Mouse (Mus musculus) liver, embryonic 14.5 days (tissue): ENCODE results near the gene Tgfbr3. TPM values are rescaled to one million over a fixed set of nuclear protein-coding genes. Genes with fewer than 3 reads are reported as not detected.

ENCODE experiments used
- ATAC-seq: fragments of 200-750 bp; cut with Nextera tagmentation; 2 replicates; pipeline ENCODE4 v1.8.0; 2017; ENCODE audit warnings: moderate number of reproducible peaks, mild to moderate bottlenecking, moderate library complexity; ENCODE audit not compliant: insufficient read depth
- DNase-seq, 3 experiments: peaks; one replicate each; pipeline ENCODE4 v3.0.0-alpha.2; 2012 to 2013; ENCODE audit warnings: low read depth in 3 of 3, low spot score in 3 of 3
- H3K27ac ChIP-seq: fragments of 300-500 bp; sonication (generic); 2 replicates; pipeline ENCODE4 v1.5.1; 2014; ENCODE audit warnings: moderate library complexity, mild to moderate bottlenecking, control low read depth, inconsistent platforms
- H3K27me3 ChIP-seq: fragments of 300-500 bp; sonication (generic); 2 replicates; pipeline ENCODE4 v1.6.1; 2014; ENCODE audit warnings: mild to moderate bottlenecking, low read length, moderate library complexity; ENCODE audit not compliant: control insufficient read depth, insufficient read depth
- H3K36me3 ChIP-seq: fragments of 300-500 bp; sonication (generic); replicated peaks from 2 replicates; pipeline ENCODE4 v1.6.1; 2014; ENCODE audit warnings: low read depth; ENCODE audit not compliant: control insufficient read depth, insufficient read depth
- H3K4me1 ChIP-seq, 2 experiments: fragments of 200-500 bp in 1 of 2; fragments of 300-500 bp in 1 of 2; sonication (generic) in 1 of 2; replicated peaks; 2 replicates each; pipeline ENCODE4 v1.6.1; 2012 to 2014; ENCODE audit warnings: antibody characterized with exemption in 1 of 2, inconsistent platforms in 1 of 2, low read length in 1 of 2; ENCODE audit not compliant: control insufficient read depth in 2 of 2, insufficient read depth in 2 of 2
- H3K4me2 ChIP-seq: fragments of 300-500 bp; sonication (generic); 2 replicates; pipeline ENCODE4 v1.6.1; 2014; ENCODE audit warnings: low read depth, mild to moderate bottlenecking, control low read depth, moderate library complexity
- H3K4me3 ChIP-seq, 2 experiments: fragments of 200-500 bp in 1 of 2; fragments of 300-500 bp in 1 of 2; sonication (generic) in 1 of 2; 2 replicates each; pipeline ENCODE4 v1.5.1; 2012 to 2014; ENCODE audit warnings: low read depth in 2 of 2, low read length in 2 of 2, mild to moderate bottlenecking in 2 of 2, control low read depth in 1 of 2, inconsistent platforms in 1 of 2, moderate library complexity in 1 of 2; ENCODE audit not compliant: insufficient read depth in 1 of 2
- H3K9ac ChIP-seq: fragments of 300-500 bp; sonication (generic); replicated peaks from 2 replicates; pipeline ENCODE4 v1.6.1; 2014; ENCODE audit warnings: mild to moderate bottlenecking, control low read depth, moderate library complexity
- H3K9me3 ChIP-seq: fragments of 300-500 bp; sonication (generic); 2 replicates; pipeline ENCODE4 v1.6.1; 2016; ENCODE audit warnings: low read length, mixed read lengths; ENCODE audit not compliant: control insufficient read depth
- CTCF ChIP-seq: IDR thresholded peaks from 2 replicates; pipeline ENCODE4 v1.5.1; 2016; ENCODE audit warnings: antibody characterized with exemption, low read depth, control low read depth
- EP300 ChIP-seq: IDR thresholded peaks from 2 replicates; pipeline ENCODE4 v1.6.1; 2016; ENCODE audit warnings: antibody characterized with exemption, low read depth
- WGBS: fragments of 180-500 bp; shearing (Covaris S2); extraction: QIAGEN DNeasy Blood & Tissue Kit; methylation state at CpG from one replicate; pipeline ENCODE4 v1.1.7; 2014; ENCODE audit not compliant: insufficient replicate concordance; 5-methylcytosine and 5-hydroxymethylcytosine counted together
- polyA plus RNA-seq, 2 experiments: library from polyadenylated mRNA; depleted of rRNA in 1 of 2; stranded (reverse) in 1 of 2; unstranded in 1 of 2; fragments of >200 nt; fragmentation: Nextera tagmentation in 1 of 2; extraction: Ambion mirVana in 1 of 2; gene quantifications; 2 replicates each; pipeline versions ENCODE4 v1.2.1 to v1.2.3; 2012 to 2014

The Tgfbr3 gene
- polyA plus RNA-seq, 2 experiments = 4.3 to 7.5 TPM

- H3K27ac ChIP-seq = no peak overlapping the region
- no peak overlapping the region for H3K9ac ChIP-seq
- no peaks in the 10 kb centered on the region for H3K36me3 ChIP-seq
- DNase-seq (no peak), ATAC-seq (no peak)
- no peak overlapping the region for H3K4me2 ChIP-seq
- no peak overlapping the region for H3K4me3 ChIP-seq
- H3K9me3 ChIP-seq = no peaks in the 10 kb centered on the region
- 58% methylated on average over 12 of the region's 12 CpGs for WGBS
- no peaks in the 10 kb centered on the region for H3K27me3 ChIP-seq
- H3K4me1 ChIP-seq = no peaks in the 10 kb centered on the region
- TF ChIP-seq EP300 = no peak
- TF ChIP-seq CTCF = no peak
These were observed 227.1 kb downstream of the Tgfbr3 start for GRCm38 (mm10) chr5:107062229-107062852.

DNA sequence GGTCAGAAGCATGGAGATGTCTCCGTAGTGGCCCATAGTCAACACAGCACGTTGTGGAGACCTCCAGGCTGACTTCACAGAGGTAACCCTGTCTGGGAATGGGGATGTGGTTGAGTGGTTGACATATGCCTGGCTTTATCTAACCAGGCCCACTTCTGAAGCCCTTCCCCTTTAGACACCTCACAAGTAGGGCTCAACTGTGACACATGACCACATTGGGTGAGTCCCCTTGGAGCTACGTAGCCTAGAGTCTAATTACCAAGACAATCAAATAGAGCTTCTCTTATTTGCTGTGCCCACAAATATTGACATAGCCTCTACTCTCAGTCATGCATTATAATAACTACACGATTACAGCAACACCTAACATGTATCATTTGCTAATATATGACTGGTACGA is 229.9 kb downstream of the Tgfbr3 start:
- Histone ChIP-seq H3K27ac (no peak overlapping the region), H3K9me3 (no peaks in the 10 kb centered on the region), H3K4me1 (peaks cover 0 to 2% of the 10 kb centered on the region in 2 experiments; a peak in 1 of 4 replicates), H3K9ac (no peak overlapping the region), H3K36me3 (no peaks in the 10 kb centered on the region), H3K27me3 (no peaks in the 10 kb centered on the region), H3K4me2 (no peak overlapping the region), H3K4me3 (no peak overlapping the region)
- 44% methylated on average over 5 of the region's 5 CpGs for WGBS
- DNase-seq = no peak
- no peak for ATAC-seq
- no peak for TF ChIP-seq CTCF
- no peak for TF ChIP-seq EP300

DNA sequence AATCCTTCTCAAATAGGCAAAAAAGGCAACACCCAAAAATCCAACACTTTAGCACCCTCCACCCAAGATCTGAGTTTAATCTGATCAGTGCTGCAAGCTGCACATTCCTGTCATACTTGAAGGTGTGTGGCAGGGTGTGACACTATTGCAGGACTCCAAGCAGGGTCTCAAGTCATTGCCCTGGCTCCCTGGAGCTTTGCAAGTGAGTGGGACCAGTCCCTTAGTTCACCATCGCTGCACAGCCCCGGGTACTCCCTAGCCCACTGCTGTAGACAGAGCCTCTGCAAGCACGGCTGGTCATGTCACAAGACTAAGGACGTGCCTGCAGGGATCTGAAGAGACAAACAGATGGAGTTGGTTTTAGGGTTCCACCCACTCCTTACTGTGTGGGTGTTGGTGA is 230.8 kb downstream of the Tgfbr3 start:
- WGBS = 60% methylated on average over 4 of the region's 4 CpGs
- H3K4me1 ChIP-seq = peaks cover 0 to 2% of the 10 kb centered on the region in 2 experiments; a peak in 1 of 4 replicates
- no peaks in the 10 kb centered on the region for H3K27me3 ChIP-seq
- H3K9ac ChIP-seq = no peak overlapping the region
- no peak overlapping the region for H3K4me3 ChIP-seq
- H3K9me3 ChIP-seq = no peaks in the 10 kb centered on the region
- TF ChIP-seq EP300 (no peak), CTCF (no peak)
- H3K36me3 ChIP-seq = no peaks in the 10 kb centered on the region
- no peak overlapping the region for H3K27ac ChIP-seq
- DNase-seq (no peak), ATAC-seq (no peak)
- H3K4me2 ChIP-seq = no peak overlapping the region

Other genes with a start within 250 kb of the Tgfbr3 start
- gene Brdt, start 41.5 kb upstream of the Tgfbr3 start, polyA plus RNA-seq (2012; rRNA removed) = 0.09 and 0.16 TPM in 2 replicates
- 0.05 and 0.11 TPM in 2 replicates for gene Brdt, start 41.5 kb upstream of the Tgfbr3 start, polyA plus RNA-seq (2014; fragmentation: Nextera tagmentation; extraction: Ambion mirVana)
- 0.03 TPM in 1 of 2 replicates, not detected in the other for gene Ephx4, start 113.1 kb upstream of the Tgfbr3 start, polyA plus RNA-seq (2012; rRNA removed)
- not detected in 2 replicates for gene Ephx4, start 113.1 kb upstream of the Tgfbr3 start, polyA plus RNA-seq (2014; fragmentation: Nextera tagmentation; extraction: Ambion mirVana)
- not detected in 2 replicates for gene Lpcat2b, start 141.9 kb upstream of the Tgfbr3 start, polyA plus RNA-seq (2012; rRNA removed)
- not detected in 2 replicates for gene Lpcat2b, start 141.9 kb upstream of the Tgfbr3 start, polyA plus RNA-seq (2014; fragmentation: Nextera tagmentation; extraction: Ambion mirVana)
- gene Btbd8, start 148.4 kb upstream of the Tgfbr3 start, polyA plus RNA-seq (2012; rRNA removed) = 0.75 and 1.1 TPM in 2 replicates
- gene Btbd8, start 148.4 kb upstream of the Tgfbr3 start, polyA plus RNA-seq (2014; fragmentation: Nextera tagmentation; extraction: Ambion mirVana) = 1.1 and 1.2 TPM in 2 replicates
- 0.02 and 0.06 TPM in 2 replicates for gene Gm42669, start 218.0 kb upstream of the Tgfbr3 start, polyA plus RNA-seq (2012; rRNA removed)
- gene Gm42669, start 218.0 kb upstream of the Tgfbr3 start, polyA plus RNA-seq (2014; fragmentation: Nextera tagmentation; extraction: Ambion mirVana) = 0.06 TPM in 1 of 2 replicates, not detected in the other
- 0.01 TPM in 2 replicates for gene 1700028K03Rik, start 245.1 kb upstream of the Tgfbr3 start, polyA plus RNA-seq (2012; rRNA removed)
- gene 1700028K03Rik, start 245.1 kb upstream of the Tgfbr3 start, polyA plus RNA-seq (2014; fragmentation: Nextera tagmentation; extraction: Ambion mirVana) = not detected in 2 replicates